Mouse (Mus musculus): ENCODE data around the gene Ube2l3. TPM values are rescaled to one million over a fixed set of nuclear protein-coding genes. Genes with fewer than 3 reads are reported as not detected.
A peak's percentile ranks its signal among the peaks of the same experiment; 100 is the strongest.

Gene Ube2l3
- polyA plus RNA-seq, 1 experiment: 133 TPM

DNA sequence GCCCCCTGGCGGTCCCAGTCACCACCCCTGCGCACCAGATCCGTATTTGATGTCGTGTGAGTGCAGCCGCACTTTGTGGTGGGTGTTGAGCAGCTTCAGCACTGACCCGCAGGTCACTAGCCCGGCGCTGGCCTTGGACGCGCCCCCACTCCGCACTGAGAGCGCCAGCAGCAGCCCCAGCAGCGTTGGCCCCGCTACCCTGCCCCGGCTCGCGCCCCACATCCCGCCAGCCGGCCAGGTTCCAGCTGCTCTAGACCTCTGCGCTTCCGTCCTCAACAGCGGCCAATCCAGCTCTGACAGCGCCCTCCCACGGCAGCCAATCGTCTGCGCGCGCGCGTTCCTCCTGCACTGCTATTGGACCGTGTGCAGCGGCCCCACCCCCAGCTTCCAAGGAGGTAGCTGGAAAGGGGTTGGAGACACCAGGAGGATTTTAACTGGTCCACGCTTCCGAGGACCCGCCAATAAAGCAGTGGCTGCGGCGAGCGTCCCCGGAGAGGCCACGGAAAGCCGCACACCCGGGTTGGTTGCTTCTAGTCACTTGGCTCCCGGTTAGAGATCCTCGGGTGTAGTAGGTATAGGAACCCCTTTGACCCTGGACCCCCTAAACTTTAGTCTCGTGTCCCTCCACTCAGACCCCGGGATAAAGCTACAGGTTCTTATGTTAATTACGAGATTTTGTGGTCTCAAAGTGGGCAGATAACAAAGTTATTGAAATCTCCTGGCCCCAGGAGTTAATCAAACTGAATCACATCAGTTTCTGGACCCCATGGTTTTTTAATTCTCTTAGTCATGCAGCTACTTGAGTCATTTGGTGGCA, 70.2 kb downstream of the Ube2l3 start, which contains the start of gene Sdf2l1:
Gene Sdf2l1 (minus strand): TSS at position 295 of the 817 bp plus-strand sequence.
- Histone ChIP-seq H3K27me3 (ENCODE audit: control insufficient read depth, insufficient read depth, low read length) (no peaks in the 10 kb centered on the region), H3K4me1 (ENCODE audit: control insufficient read depth, insufficient read depth, low read length) (no peaks in the 10 kb centered on the region), H3K4me3 (replicated peaks; ENCODE audit: insufficient read depth, low read depth, low read length) (peak within 1 kb of the TSS; percentile 91), H3K27ac (ENCODE audit: insufficient read depth, low read length) (peak within 1 kb of the TSS; percentile 46)
- TF ChIP-seq POLR2A (IDR thresholded peaks at IDR 0.05; ENCODE audit: borderline replicate concordance, insufficient read depth, low read length) (peak; percentile 74), CTCF (IDR thresholded peaks at IDR 0.05; ENCODE audit: borderline replicate concordance, insufficient read depth, low read depth, low read length) (no peak)
- peak; percentile 98 to 99 for DNase-seq
- under 1% methylated on average over 47 of the region's 47 CpGs for WGBS

DNA sequence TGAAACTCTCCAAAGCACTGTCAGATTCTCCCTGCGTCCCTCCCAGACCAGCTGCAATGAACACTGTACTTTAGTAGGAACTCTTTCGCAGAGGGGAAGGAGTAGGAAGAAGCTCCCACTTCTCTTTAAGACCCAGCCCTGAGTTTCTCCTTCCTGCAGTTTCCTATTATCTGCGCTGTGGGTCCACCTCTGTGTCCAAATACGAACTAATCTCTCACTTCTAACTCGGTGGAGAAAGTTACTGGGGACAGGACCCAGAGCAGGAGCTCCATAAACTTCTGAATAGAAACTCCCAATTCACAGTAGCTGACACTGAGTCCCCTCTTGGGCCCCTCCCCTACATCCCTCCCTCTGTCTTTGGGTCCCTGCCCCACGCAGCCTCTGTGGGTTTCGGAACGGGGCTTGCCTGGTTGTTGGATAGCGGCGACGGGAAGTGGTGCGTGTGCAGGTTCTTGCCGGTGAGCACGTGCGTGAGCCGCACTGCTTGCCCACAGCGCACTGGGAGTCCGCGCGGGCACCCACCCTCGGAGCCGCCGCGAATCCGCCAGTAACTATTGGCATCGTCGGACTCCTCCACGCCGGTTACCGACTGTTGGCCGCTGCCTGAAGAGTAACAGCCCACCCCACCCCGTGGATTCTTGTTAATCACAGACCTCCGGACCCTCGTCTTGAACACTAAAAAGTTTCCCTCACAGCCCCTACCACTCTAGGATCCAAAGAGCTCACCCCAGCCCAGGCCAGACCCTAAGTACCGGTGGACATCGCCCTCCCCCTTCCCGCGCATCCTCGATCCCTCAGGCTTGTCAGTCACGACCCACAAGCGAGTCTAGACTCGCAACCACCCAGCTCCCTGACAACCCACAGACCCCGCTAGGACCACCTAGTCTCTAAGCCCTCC, 71.0 kb downstream of the Ube2l3 start:
- H3K4me3 ChIP-seq (replicated peaks; ENCODE audit: insufficient read depth, low read depth, low read length): peak overlapping the region; percentile 91
- H3K27me3 ChIP-seq (ENCODE audit: control insufficient read depth, insufficient read depth, low read length): no peaks in the 10 kb centered on the region
- 3% methylated on average over 43 of the region's 43 CpGs for WGBS
- H3K4me1 ChIP-seq (ENCODE audit: control insufficient read depth, insufficient read depth, low read length): no peaks in the 10 kb centered on the region
- peak overlapping the region; percentile 46 for H3K27ac ChIP-seq (ENCODE audit: insufficient read depth, low read length)
- TF ChIP-seq CTCF (IDR thresholded peaks at IDR 0.05; ENCODE audit: borderline replicate concordance, insufficient read depth, low read depth, low read length) (peak; percentile 23; the same call in 1 of the 2 replicates), POLR2A (IDR thresholded peaks at IDR 0.05; ENCODE audit: borderline replicate concordance, insufficient read depth, low read length) (no peak)
- DNase-seq: peak; percentile 44 to 63

DNA sequence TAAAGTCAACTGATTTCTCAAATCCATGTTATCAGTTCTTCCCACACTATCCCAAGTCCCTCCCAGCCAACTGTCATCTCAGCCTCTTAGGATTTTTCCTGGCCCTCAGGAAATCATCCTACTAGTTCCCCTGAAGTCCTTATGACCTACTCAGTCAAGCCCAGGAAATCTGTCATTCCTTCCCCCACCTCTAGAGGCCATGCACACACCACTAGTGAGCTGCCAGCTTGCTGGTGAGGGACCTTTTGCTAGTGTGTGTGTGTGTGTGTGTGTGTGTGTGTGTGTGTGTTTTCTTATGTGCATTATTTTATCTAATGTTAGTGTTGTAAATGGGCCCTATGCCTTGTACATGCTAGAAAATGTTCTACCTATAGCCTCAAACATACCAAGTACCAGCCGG, 75.2 kb downstream of the Ube2l3 start:
- no peak for TF ChIP-seq POLR2A (IDR thresholded peaks at IDR 0.05; ENCODE audit: borderline replicate concordance, insufficient read depth, low read length)
- peak; percentile 61; the same call in 1 of the 2 replicates for TF ChIP-seq CTCF (IDR thresholded peaks at IDR 0.05; ENCODE audit: borderline replicate concordance, insufficient read depth, low read depth, low read length)
- Histone ChIP-seq H3K4me1 (ENCODE audit: control insufficient read depth, insufficient read depth, low read length) (peaks cover 5% of the 10 kb centered on the region; the same call in 1 of the 2 replicates), H3K27ac (ENCODE audit: insufficient read depth, low read length) (no peak overlapping the region), H3K4me3 (replicated peaks; ENCODE audit: insufficient read depth, low read depth, low read length) (no peak overlapping the region), H3K27me3 (ENCODE audit: control insufficient read depth, insufficient read depth, low read length) (no peaks in the 10 kb centered on the region)
- peak in 1 of 2 experiments; percentile 26 for DNase-seq
- 100% methylated on average over 1 of the region's 1 CpGs for WGBS

DNA sequence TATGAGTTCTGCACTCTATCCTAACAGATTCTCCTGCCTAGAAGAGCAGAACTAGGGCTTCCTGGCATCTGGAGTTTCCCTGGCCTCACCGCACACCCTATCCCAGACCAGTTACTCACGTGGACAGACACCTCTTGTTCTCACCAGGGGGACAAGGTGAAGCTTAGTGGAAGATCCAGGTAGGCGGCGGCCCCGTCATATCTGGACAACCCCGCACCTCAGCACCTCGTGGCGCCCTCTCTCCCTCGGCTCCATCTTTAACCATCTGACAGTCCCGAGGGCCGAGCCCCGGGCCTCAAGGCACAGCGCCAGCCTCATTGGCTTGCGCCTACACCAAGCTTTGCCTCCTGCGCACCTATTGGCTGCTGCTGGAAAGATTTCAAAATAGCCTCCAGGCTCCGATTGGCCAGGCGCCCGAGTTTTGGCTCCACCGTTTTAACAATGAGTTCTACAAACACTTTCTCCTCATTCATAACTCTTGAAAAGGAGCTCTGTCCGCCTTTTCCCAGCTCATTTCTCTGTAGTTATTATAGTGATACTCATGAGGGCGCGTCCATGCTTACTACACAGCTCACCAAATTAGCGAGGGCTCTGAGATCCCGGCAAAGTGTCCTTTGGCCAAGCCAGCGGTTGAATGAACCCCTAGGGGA, 77.5 kb downstream of the Ube2l3 start, which contains the start of gene 2610318N02Rik:
Gene 2610318N02Rik (minus strand): TSS at position 297 of the 650 bp plus-strand sequence.
- Histone ChIP-seq H3K27ac (ENCODE audit: insufficient read depth, low read length) (no peak within 1 kb of the TSS), H3K4me3 (replicated peaks; ENCODE audit: insufficient read depth, low read depth, low read length) (peak within 1 kb of the TSS; percentile 29), H3K27me3 (ENCODE audit: control insufficient read depth, insufficient read depth, low read length) (no peaks in the 10 kb centered on the region), H3K4me1 (ENCODE audit: control insufficient read depth, insufficient read depth, low read length) (peaks cover 5% of the 10 kb centered on the region; the same call in 1 of the 2 replicates)
- DNase-seq: peak; percentile 66 to 68
- 3% methylated on average over 25 of the region's 25 CpGs for WGBS
- no peak for TF ChIP-seq CTCF (IDR thresholded peaks at IDR 0.05; ENCODE audit: borderline replicate concordance, insufficient read depth, low read depth, low read length)
- TF ChIP-seq POLR2A (IDR thresholded peaks at IDR 0.05; ENCODE audit: borderline replicate concordance, insufficient read depth, low read length): no peak

DNA sequence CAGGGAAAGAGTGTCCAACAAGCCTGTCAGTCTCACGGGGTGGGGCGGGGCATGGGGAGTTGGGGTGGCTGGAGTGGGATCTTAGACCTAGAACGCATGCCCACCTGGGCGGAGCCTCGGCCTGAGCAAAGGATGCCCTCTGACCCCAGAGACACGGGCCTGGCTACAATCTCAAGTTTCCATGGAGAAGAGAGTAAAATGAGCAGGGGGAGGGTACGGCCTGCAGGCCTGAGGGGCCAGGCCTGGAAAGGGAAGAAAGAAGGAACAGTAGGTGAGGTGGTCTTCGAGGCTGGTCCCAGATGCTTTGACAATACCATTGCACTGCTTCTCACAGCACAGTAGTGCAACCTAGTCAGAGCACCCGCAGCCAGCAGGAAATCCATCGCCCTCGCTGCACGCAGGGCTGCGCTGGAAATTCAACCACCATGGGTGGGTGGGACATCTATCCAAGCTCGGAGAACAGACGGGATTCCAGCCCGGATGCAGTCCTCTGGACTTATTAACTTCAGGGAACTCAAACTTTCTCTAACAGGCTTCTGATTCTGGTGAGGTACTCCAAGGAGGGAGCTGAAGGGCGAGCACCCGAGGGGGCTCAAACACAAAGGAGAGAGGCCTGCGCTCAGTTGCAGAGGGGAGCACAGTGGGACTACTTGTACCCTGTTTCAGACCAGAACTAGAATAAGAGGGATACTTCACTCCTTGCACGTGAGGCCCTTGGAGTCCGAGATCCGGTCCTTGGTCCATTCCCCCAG, 78.2 kb downstream of the Ube2l3 start:
- DNase-seq: no peak
- Histone ChIP-seq H3K27me3 (ENCODE audit: control insufficient read depth, insufficient read depth, low read length) (no peaks in the 10 kb centered on the region), H3K27ac (ENCODE audit: insufficient read depth, low read length) (no peak overlapping the region), H3K4me1 (ENCODE audit: control insufficient read depth, insufficient read depth, low read length) (peaks cover 5% of the 10 kb centered on the region; the same call in 1 of the 2 replicates), H3K4me3 (replicated peaks; ENCODE audit: insufficient read depth, low read depth, low read length) (peak overlapping the region; percentile 29)
- TF ChIP-seq CTCF (IDR thresholded peaks at IDR 0.05; ENCODE audit: borderline replicate concordance, insufficient read depth, low read depth, low read length) (no peak), POLR2A (IDR thresholded peaks at IDR 0.05; ENCODE audit: borderline replicate concordance, insufficient read depth, low read length) (no peak)
- 33% methylated on average over 22 of the region's 22 CpGs for WGBS

DNA sequence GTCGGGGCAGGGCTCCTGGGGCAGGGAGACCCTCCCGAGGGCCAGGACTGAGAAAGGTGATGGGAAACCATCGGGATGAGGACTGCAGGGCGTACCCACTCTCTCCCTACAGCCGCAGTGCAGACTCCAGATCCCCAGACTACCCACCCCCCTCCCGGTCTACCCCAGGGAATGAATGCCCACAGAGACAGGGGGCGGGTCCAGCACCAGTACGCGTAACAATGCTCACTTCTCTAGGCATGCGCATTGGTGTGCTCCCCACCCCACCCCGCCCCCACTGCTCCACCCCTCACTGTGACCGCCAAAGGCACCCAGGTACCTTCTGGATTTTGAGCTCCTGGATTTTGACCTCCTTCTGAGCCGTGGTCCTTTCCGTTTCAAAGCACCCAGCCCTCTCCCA, 80.9 kb downstream of the Ube2l3 start:
- 60% methylated on average over 14 of the region's 14 CpGs for WGBS
- H3K4me3 ChIP-seq (replicated peaks; ENCODE audit: insufficient read depth, low read depth, low read length): no peak overlapping the region
- H3K4me1 ChIP-seq (ENCODE audit: control insufficient read depth, insufficient read depth, low read length): peaks cover 5% of the 10 kb centered on the region; the same call in 1 of the 2 replicates
- H3K27ac ChIP-seq (ENCODE audit: insufficient read depth, low read length): no peak overlapping the region
- DNase-seq: no peak
- H3K27me3 ChIP-seq (ENCODE audit: control insufficient read depth, insufficient read depth, low read length): no peaks in the 10 kb centered on the region
- no peak for TF ChIP-seq POLR2A (IDR thresholded peaks at IDR 0.05; ENCODE audit: borderline replicate concordance, insufficient read depth, low read length)
- TF ChIP-seq CTCF (IDR thresholded peaks at IDR 0.05; ENCODE audit: borderline replicate concordance, insufficient read depth, low read depth, low read length): no peak

Measured in cerebellum, adult 2 months (tissue).